Mouse (Mus musculus): ENCODE measurements around the gene Lhfpl2. TPM values are rescaled to one million over a fixed set of nuclear protein-coding genes. Genes with fewer than 3 reads are reported as not detected.

Lhfpl2 gene
- total RNA-seq, 2 experiments from 2014 or later: 31.9 to 38.6 TPM

- DNase-seq: no peak
Measured at GRCm38 (mm10) chr13:94066626-94067275, 9.2 kb downstream of the Lhfpl2 start.

DNA sequence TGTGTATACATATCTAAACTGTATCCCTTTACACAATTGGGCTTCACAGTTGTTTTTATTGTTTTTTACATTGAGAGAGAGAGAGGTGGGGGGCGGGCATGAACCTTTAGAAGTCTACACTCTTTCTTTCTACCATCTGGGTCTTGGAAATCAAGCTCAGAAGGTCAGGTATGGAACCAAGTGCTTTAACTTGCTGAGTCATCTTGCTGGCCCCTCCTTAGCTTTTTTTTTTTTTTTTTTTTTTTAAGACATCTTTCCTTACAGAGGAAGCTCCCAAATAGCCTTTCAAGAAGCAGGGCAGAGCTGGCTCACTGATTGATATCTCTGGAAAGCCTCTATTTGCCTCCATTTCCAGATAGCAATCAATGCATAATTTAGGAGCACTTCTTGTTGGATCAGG lies 10.7 kb downstream of the Lhfpl2 start:
- no peak for DNase-seq

DNA sequence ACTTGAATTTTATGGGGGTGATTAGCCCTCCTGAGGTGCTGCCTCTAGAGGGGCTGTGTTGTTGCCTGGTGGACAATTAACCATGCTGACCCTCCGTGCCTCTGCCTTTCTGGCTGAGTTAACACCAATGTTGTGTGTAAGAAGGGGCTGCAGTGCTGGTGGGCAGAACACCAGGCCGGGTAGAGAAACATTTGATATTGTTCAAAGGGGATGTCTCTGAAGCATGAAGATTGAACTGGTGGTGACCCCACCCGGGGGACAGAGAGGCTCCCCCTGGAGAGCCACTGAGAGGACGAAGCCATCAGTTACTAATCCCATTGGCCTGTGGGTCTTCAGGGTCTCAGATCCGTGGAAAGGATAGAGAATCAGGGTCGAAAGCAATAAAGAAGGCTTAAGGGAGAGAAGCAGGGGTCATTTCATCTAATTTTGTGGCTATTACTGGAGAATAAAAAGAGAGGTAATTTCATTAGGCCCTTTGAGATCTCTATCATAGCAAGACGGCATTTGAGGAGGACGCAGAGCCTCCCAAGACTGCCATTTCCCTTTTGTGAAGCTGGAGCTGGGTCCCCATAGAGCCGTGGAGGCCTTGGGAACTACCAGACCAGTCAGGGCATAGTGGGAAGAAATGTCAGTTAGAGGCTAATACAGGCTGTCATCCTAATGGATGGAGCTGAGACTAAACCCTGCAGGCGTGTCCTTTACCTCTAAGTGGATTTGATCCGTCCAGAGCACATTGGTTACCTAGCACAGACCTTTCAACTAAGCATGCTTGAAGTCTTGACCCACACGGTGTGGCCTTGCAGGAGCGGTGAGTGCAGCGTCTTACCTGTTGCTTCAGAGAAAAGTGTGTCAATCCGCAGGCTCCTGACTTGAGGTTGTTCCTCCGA lies 12.1 kb downstream of the Lhfpl2 start:
- DNase-seq: no peak

DNA sequence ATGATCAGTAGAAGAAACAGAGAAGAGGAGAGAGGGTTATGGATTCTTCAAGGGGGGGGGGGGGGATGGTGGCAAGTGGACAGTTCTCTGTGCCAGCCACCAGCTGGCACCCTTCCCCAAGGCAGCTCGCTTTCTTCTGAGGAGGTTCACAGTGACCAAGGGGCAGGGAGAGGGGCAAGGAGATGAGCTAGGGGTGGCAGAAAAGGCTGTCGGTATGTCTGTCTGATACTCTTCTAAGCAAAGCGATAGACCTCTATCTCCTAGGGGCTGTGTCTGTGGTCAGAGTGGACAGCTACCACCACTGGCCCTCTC lies 12.7 kb downstream of the Lhfpl2 start:
- DNase-seq: no peak

GRCm38 (mm10) chr13:94070927-94071326 lies 13.3 kb downstream of the Lhfpl2 start:
- DNase-seq: no peak

DNA sequence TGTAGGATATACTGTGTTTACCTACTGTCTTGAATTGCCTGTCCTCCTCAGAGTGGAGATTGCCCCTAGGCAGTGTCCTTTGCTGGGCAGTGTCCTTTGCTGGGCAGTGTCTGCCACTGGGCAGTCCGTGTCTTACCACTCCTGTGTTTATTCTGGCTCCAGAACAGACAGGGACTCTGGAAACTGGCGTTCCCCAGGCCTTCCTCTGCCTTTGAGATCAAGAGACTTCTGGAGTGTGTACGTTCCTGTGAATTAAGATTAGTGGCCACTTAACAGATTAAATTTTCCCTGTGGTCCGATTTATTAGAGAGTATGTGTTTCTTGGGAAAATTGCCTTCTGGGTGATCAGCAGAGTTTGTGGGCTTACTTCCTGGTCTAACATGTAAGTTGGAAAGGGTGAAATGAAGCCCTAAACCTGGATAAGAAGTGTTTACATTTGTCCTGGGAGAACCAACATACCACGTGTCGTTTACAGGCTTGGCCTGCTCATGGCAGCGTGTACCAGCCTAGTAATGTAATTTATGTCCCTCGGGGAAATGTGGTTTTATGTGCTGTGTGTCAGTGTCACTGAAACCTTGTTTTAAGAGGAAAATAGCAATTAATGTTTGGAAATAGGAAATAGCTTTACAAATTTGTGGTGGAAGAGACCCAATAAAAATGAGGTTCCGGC lies 15.6 kb downstream of the Lhfpl2 start:
- DNase-seq: no peak

DNA sequence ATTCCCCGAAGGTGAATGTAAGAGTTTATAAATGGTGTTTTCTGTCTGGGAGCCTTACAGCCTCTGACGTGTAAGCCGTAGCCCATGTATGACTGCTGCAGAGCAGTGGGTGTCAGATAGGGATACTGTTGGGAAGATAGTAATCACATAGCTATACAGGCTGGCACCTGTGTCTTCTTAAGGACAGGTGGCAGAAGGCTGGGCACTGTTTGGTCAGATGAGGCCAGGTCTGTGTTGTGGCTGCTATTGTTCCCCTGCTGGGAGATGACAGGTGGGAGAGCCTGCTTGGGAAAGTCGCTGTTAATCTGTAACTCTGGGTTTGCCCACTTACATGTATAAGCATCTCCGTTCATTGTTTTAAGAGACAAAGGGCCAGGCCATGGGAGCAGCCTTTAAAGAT lies 16.1 kb downstream of the Lhfpl2 start:
- DNase-seq: no peak

- DNase-seq: no peak
Measured at GRCm38 (mm10) chr13:94075181-94075580, 17.6 kb downstream of the Lhfpl2 start.

GRCm38 (mm10) chr13:94077136-94078018 lies 19.8 kb downstream of the Lhfpl2 start:
- no peak for DNase-seq

GRCm38 (mm10) chr13:94083196-94083595 lies 25.6 kb downstream of the Lhfpl2 start:
- DNase-seq: no peak

DNA sequence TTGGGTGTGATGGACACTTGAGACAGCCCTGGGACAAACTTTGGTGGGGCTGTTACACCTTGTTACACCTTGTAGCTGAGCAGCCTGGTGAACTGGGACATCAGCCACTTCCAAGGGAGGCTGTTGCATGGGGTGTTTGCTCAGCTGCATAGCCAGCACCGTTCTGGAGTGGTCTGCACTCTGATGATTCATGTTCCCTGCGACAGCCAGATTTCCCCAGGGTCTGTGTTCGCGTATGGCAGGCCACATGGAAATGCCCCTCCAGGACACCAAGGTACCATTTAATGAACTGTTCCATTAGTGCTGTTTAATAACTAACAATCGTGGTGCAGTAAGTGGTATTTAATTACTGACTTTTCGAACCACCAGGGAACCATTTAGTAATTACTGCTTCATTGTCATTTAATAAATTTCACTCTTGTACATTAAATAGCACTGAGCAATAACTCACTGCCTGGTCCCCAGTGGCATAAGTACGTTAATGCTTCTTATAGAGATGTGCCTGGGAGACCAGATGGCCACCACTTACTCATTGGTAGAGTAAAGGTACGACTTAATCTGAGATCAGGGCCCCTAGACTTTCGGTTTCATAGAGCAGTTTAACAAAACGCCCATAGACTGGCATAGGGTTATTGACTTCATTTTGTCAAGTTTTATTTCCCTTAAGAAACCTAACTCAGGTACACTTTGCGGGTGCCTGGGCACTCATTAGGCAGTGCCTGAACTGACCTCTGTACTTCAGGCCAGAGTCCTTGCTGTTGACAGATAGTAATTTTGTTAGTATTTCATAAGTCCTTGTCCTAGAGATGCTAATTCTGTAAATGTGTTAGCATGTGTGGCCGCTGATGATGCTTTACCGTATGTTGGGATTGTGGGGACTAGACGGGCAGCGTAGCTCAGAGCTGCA lies 26.9 kb downstream of the Lhfpl2 start:
- no peak for DNase-seq

- DNase-seq: no peak
Measured at GRCm38 (mm10) chr13:94086090-94086808, 28.7 kb downstream of the Lhfpl2 start.

DNA sequence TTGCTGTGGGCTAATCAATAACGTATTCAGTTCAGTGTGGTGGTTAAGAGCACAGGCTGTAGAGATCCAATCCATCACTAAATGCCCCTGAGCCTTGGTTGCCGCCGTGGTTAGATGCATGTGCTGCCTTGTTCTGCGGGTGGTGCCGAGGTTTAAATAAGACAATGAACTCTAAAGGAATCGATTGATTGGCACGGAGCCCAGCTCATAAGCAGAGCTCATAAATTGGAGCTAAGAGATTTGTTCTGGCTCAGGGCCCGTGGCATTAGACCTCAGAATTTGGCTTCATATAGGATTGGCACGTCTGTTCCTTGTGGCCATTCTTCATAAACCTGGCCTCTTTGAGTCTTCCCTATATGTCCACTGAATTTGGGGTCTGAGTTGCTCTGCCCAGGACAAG lies 29.5 kb downstream of the Lhfpl2 start:
- no peak for DNase-seq

GRCm38 (mm10) chr13:94088788-94089187 lies 31.2 kb downstream of the Lhfpl2 start:
- DNase-seq: no peak

DNA sequence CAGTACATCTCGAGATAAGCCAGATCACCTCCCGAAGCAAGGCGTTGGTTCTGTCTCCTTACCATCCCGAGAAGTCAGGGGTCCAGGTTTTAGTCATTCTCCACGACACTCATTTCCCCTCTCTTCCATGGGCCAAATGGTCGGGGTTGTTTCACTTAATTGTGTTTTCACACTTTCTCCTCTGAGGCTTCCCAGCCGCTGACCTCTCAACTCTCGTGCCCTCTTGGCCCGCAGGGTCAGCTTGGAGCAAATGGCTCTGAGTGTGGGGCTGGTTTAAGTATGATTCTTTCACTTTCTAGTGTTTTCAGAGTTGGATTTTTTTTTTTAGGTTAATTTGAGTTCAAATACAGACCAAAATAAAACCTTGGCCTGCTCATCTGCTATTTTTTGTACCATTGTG lies 31.7 kb downstream of the Lhfpl2 start:
- DNase-seq: no peak

DNA sequence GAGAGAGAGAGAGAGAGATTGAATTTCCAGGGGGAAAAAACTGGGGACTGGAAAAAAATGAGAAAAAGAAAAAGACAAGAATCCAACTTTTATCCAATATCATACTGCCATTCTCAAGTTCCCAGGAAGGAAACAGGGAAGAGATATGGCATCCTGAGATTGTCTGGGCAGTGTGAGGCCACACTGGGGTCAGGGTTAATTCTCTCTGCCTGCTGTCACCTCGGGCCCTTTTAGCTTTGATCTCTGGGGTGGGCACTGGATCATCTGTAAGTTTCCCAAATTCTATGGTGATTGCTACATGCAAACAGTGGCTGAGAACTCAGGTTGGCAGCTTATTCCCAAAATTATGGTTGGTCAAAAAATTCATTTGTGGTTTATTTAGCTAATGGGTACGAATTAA lies 33.8 kb downstream of the Lhfpl2 start:
- no peak for DNase-seq

- DNase-seq: no peak
Measured at GRCm38 (mm10) chr13:94094176-94094575, 36.6 kb downstream of the Lhfpl2 start.

DNA sequence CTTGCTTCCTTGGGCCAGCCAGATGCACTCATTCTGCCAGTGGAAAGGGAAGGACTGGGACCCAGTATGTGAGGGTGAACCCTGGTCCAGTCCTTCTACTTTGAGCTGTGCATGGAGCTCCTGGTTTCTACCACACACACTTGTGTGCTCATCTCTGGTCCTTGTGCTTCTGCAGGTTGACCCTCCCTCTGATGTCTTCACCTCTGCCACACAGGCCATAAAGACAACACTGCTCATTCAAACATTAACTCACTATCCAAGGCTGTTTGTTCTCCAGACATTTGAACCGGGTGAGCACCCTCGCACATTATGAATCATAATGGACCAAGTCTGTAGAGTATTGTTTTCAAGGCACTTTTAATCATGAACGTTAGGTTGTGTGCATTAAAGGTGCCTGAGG lies 37.0 kb downstream of the Lhfpl2 start:
- no peak for DNase-seq

- no peak for DNase-seq
Measured at GRCm38 (mm10) chr13:94095202-94095601, 37.6 kb downstream of the Lhfpl2 start.

DNA sequence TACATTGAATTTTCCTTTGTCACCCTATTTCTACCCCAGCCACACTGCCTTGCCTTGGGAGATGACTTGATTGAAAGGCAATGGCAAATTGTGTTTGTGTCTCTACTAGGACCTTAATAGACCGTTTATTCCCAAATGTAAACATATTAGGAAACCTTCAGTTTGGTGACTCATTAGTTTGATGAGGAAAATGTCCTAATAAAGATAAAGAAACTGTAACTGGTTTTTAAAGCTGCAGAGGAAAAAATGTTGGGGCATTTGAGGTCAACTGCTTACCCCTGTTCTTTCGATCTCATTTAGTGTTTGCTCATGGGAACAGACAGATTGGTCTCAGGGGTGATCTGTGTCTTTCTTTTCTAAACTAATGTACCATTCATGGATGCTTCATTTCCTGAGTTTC lies 40.1 kb downstream of the Lhfpl2 start:
- no peak for DNase-seq

Data from gastrocnemius, postnatal 10 days (tissue).